Mouse (Mus musculus) embryonic facial prominence, embryonic 10.5 days (tissue): ENCODE measurements at regions not wholly inside any gene's neighbourhood (a gene's known extent, or its start where the extent isn't known, plus 50 kb on each side); places are given as distances from the start of the nearest gene placed in this dataset.
"Not testable (repeated sequence)": the region's sequence is repeated elsewhere in the genome, so short reads cannot be mapped to it uniquely, and the experiment has no call there.

ENCODE experiments used
- DNase-seq: peaks from one replicate; pipeline ENCODE4 v3.0.0-alpha.2; 2017; ENCODE audit warnings: low spot score
- H3K27ac ChIP-seq: fragments of 300-500 bp; sonication (generic); replicated peaks from 2 replicates; pipeline ENCODE4 v1.5.1; 2016; ENCODE audit warnings: mild to moderate bottlenecking
- H3K27me3 ChIP-seq: fragments of 300-500 bp; sonication (generic); replicated peaks from 2 replicates; pipeline ENCODE4 v1.6.1; 2016; ENCODE audit warnings: low read depth, mild to moderate bottlenecking; ENCODE audit not compliant: poor library complexity, severe bottlenecking
- H3K36me3 ChIP-seq: fragments of 300-500 bp; sonication (generic); replicated peaks from 2 replicates; pipeline ENCODE4 v1.6.1; 2016; ENCODE audit warnings: mild to moderate bottlenecking, moderate library complexity
- H3K4me1 ChIP-seq: fragments of 300-500 bp; sonication (generic); 2 replicates; pipeline ENCODE4 v1.6.1; 2016
- H3K4me3 ChIP-seq: fragments of 300-500 bp; sonication (generic); 2 replicates; pipeline ENCODE4 v1.5.1; 2016; ENCODE audit warnings: mild to moderate bottlenecking, moderate library complexity
- H3K9me3 ChIP-seq: fragments of 300-500 bp; sonication (generic); 2 replicates; pipeline ENCODE4 v1.6.1; 2016; ENCODE audit warnings: mild to moderate bottlenecking
- WGBS: fragments of 180-500 bp; shearing (Covaris S2); methylation state at CpG from one replicate; pipeline ENCODE4 v1.1.7; 2016; 5-methylcytosine and 5-hydroxymethylcytosine counted together

DNA sequence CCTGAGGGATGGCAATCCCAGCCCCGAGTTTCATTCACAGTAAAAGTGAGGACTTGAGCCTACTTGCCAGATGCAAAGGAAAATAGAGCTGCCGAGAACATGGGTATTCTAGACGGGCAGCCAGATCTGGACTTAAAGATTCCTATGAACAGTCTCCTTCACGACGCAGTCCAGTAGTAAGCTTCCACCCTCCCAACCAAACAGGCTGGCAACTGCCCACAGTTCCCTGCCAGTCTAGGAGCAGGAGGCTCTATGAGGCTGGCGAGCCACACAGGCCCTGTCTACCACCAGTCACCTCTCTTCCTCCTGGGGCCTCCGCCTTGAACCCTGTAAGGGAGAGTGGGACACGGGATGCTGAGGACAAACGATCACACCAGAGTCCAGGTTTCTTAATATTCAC is 153.5 kb upstream of the Snrpn start:
- Histone ChIP-seq H3K27me3 (no peaks in the 10 kb centered on the region), H3K36me3 (no peaks in the 10 kb centered on the region), H3K9me3 (peaks cover 16% of the 10 kb centered on the region; the same call in 1 of the 2 replicates), H3K4me1 (no peaks in the 10 kb centered on the region), H3K4me3 (no peak overlapping the region), H3K27ac (no peak overlapping the region)
- 91% methylated on average over 9 of the region's 9 CpGs for WGBS
- no peak for DNase-seq

- H3K36me3 ChIP-seq, H3K27me3 ChIP-seq, H3K4me1 ChIP-seq, H3K9me3 ChIP-seq: not testable (repeated sequence)
- peak overlapping the region; percentile 76 for H3K27ac ChIP-seq
- DNase-seq: peak; percentile 76
- WGBS: 16% methylated on average over 22 of the region's 22 CpGs
- H3K4me3 ChIP-seq: peak overlapping the region; percentile 55
Measured at GRCm38 (mm10) chr7:60244187-60244866, 104.3 kb upstream of the Snrpn start.

DNA sequence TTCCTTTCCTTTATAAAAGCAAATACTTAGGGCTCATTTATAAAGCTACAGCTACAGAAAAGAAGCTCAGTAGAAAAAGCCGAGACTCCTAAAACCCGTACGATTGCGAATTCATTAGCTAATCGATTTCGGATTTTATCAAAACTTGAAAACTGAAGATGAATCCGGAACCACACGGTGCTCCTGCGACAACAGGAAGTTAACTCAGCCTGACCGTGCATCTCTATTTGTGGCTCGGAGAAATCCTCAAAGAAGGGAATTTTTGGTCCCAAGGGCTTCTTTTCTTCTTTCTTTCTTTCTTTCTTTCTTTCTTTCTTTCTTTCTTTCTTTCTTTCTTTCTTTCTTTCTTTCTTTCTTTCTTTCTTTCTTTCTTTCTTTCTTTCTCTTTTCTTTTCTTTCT is 103.7 kb upstream of the Snrpn start:
- DNase-seq: peak; percentile 21
- H3K27me3 ChIP-seq, H3K36me3 ChIP-seq, H3K4me1 ChIP-seq, H3K9me3 ChIP-seq: not testable (repeated sequence)
- H3K4me3 ChIP-seq: peak overlapping the region; percentile 55
- WGBS: 29% methylated on average over 11 of the region's 11 CpGs
- H3K27ac ChIP-seq: peak overlapping the region; percentile 76

DNA sequence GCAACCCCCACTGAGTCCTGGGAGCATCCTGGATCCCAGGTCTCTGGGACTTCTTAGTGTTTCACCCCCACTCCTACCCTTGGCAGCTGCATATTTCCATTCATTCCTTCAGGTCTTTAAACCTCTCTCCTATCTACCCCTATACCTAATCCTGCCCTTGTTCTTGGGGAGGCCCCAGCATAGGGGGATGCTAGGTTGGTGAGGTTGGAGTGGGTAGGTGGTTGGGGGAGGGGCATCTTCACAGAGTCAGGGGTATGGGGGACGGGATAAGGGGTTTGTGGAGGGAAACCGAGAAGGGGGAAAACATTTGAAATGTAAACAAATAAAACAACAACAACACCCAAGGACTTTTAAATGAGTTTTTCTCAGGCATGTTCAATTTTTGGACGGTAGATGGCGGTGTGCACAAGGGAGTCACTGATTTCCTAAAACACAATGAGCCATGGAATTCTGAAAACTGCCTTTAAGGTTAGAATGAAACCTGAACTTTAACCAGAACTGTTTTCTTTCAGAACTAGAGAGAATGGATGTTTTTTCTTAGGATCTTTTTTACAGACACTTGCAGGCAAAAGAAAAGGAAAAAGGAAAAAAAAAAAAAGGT is 98.7 kb upstream of the Snrpn start:
- 7% methylated on average over 4 of the region's 4 CpGs for WGBS
- H3K27ac ChIP-seq: not testable (repeated sequence)

DNA sequence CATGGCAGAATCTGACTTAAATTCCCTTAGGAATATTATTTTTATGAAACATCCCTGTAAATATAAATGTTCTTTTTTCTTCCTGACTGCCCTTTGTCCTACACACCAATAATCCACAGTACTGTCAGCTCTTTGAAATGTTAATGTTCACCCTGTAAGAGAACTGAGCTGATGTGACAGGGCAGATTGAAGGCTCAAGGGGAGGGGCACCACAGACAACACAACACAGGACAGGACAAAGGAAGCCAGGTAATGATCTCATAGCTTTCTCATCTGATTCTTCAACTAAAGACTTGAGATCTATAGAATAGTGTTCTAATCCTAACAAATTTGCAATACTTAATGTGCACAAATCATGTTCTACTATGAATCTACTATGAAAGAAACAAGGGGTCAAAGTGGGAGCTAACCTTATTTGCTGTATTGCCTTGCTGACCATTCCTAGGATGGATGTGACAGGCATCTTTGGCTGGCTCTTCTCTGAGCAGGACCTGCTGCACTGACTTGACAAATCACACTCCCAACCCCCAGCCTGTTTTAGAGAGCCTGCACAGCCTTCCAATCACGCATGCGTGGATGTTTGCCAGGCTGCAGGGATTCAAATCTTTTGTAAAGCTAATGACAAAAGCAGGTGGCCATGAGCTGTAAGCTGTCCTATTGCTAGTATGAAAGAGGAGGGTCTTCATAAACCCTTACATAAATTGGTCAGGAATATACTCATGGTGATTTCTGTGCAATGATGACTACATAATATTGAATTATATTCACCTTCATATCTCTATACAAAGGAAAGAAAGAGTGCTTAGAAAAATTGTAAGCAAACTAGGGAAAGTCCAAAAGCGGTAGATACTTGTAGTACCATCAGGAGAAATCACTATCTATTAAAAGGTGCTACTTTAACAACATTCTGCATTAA is 76.6 kb upstream of the Snrpn start:
- 54% methylated on average over 3 of the region's 3 CpGs for WGBS
- not testable (repeated sequence) for H3K4me1 ChIP-seq, H3K27ac ChIP-seq, H3K36me3 ChIP-seq, H3K27me3 ChIP-seq, H3K9me3 ChIP-seq, H3K4me3 ChIP-seq, DNase-seq

More for the DNA sequence above, 98.7 kb upstream of the Snrpn start:
- not testable (repeated sequence) for DNase-seq, H3K4me1 ChIP-seq, H3K4me3 ChIP-seq, H3K36me3 ChIP-seq, H3K27me3 ChIP-seq, H3K9me3 ChIP-seq
